Mouse (Mus musculus): ENCODE measurements at regions not wholly inside any gene's neighbourhood (a gene's known extent, or its start where the extent isn't known, plus 50 kb on each side); places are given as distances from the start of the nearest gene placed in this dataset.

DNA sequence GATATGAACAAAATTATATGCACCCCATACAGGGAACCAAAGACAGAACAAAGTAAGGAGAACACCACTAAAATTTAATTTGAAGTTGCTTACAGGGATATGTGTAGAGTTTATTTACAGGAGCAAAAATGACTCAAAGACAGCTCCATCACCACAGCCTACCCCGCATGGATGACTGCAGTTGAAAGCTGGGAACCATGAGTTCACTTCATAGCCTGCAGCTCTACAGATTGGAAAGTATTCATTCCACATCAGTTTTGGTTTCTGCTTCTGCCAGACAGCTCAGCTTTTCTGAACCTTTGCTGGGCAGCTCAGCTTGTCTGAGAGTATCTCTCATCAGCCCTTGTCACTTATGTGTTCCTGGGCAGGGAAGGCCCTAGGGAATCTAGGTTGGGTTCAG, 160.6 kb upstream of the Sema3d start:
- DNase-seq (ENCODE audit: low read depth): no peak

- DNase-seq (ENCODE audit: low read depth): no peak
These were observed 149.6 kb upstream of the Sema3d start for GRCm38 (mm10) chr5:12233377-12234096.

DNA sequence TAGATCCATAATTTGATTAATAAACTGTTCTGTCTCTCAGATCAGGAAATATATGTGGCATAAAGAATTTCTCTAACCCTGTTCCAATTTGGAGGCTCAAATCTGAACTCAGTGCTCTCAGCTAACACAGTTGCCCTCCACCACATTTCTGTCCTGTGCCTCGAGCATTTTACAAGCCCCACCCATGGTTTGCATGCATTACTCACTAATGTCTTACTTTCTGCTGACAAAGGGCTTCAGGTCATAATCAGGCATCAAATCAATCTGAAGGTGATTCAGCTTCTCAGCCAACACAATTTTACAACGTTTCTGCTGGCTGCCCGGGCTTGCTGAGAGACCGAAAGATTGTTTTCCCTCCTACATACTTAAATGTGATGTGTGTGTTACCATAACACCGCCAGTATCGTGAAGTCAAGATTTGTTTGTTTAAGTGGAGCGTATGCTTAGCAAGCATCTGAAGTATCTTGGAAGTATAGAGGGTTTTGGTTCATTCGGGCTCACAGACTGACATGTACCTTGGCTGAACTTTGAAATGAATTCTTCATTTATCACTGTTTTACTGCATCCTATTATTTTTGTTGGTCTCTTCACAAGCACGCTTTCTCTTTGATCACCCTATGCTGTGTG, 139.9 kb upstream of the Sema3d start:
- no peak for DNase-seq (ENCODE audit: low read depth)

DNA sequence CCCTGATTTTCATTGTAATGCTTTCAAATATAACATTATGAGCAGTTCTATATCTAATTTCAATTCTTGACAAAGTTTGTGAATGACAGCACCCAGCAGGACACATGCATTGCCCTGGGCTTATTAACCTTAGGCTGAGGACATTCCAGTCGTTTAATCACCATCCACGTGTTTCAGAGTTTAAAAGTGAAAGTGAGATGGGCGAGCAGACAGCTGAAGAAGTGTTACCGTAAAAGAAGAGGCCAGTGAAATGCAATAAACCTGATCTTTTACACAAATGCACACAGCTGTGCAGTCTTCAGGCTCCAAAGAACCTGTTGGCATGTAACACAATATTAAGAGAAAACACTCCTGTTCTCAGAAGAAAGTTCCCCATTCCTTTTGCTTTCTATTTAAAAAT, 89.5 kb upstream of the Sema3d start:
- no peak for DNase-seq (ENCODE audit: low read depth)

DNA sequence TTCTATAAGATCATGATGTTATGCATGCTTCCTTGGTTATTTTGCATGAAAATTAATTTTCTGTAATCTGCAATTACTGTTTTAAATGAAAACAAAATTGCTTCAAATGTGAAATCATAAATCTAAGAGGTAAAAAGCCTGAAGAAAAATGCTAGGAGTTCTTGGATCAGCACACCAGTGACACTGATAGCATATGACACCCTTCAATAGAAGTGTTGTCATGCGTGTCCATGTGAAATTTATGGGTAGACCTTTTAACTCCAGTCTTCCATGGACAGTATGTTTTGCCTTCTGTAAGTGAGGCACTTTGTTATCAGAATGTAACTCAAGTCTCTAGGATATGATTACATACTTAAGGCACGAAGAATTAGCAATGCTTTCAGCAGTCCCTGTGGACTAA, 85.9 kb upstream of the Sema3d start:
- no peak for DNase-seq (ENCODE audit: low read depth)

GRCm38 (mm10) chr5:12301833-12302808, 81.1 kb upstream of the Sema3d start:
- no peak for DNase-seq (ENCODE audit: low read depth)

GRCm38 (mm10) chr5:12309408-12309807, 73.8 kb upstream of the Sema3d start:
- DNase-seq (ENCODE audit: low read depth): no peak

DNA sequence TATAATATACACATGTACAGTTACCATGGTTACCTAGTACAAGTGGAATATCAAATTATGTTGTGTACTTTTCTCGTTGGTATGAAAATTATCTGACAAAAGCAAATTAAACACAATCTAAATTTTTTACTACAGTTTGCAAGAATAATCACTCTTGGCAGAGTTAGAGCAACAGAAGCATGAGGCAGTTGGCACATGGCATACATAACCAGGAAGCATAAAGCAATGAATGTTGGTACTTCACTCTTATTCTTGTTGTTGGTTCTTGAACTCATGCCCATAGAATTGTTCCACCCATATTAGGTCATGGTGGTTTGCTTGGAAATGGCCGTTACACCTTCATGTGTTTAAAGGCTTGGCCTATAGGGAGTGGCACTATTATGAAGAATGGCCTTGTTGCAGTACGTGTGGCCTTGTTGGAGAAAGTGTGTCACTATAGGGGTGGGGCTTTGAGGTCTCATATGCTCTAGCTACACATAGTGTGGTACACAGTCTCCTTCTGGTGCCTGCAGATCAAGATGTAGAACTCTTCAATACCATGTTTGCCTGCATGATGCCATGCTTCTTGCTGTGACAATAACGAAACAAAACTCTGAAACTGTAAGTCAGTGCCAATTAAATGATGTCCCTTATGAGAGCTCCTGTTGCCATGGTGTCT, 50.4 kb upstream of the Sema3d start:
- no peak for DNase-seq (ENCODE audit: low read depth)
